Mouse (Mus musculus): Measurements from ENCODE around the gene Npepps.
A peak's percentile ranks its signal among the peaks of the same experiment; 100 is the strongest.

The Npepps gene

GRCm38 (mm10) chr11:97186947-97187763, 93.3 kb downstream of the Npepps start:
- peak; percentile 96 for DNase-seq (ENCODE audit: low spot score)

- no peak for DNase-seq (ENCODE audit: low spot score)
These were observed 94.5 kb downstream of the Npepps start for GRCm38 (mm10) chr11:97185704-97186614.

- DNase-seq (ENCODE audit: low spot score): no peak
These were observed 95.6 kb downstream of the Npepps start for GRCm38 (mm10) chr11:97184875-97185274.

- no peak for DNase-seq (ENCODE audit: low spot score)
These were observed 98.0 kb downstream of the Npepps start for GRCm38 (mm10) chr11:97182446-97182845.

GRCm38 (mm10) chr11:97181061-97181460, 99.4 kb downstream of the Npepps start:
- DNase-seq (ENCODE audit: low spot score): no peak

GRCm38 (mm10) chr11:97178198-97178597, 102.2 kb downstream of the Npepps start:
- no peak for DNase-seq (ENCODE audit: low spot score)

GRCm38 (mm10) chr11:97176851-97177250, 103.6 kb downstream of the Npepps start:
- DNase-seq (ENCODE audit: low spot score): peak; percentile 23

- DNase-seq (ENCODE audit: low spot score): no peak
These were observed 104.9 kb downstream of the Npepps start for GRCm38 (mm10) chr11:97175499-97175898.

- no peak for DNase-seq (ENCODE audit: low spot score)
These were observed 120.1 kb downstream of the Npepps start for GRCm38 (mm10) chr11:97160341-97160740.

GRCm38 (mm10) chr11:97156999-97157398, 123.4 kb downstream of the Npepps start:
- DNase-seq (ENCODE audit: low spot score): no peak
